Mouse (Mus musculus) fibroblast of lung, adult 2 months (primary cell): ENCODE measurements around the gene Mcts2.

Experiments
- DNase-seq: peaks from one replicate; pipeline ENCODE4 v3.0.0-alpha.2; 2011; ENCODE audit warnings: low read depth

Gene Mcts2

DNA sequence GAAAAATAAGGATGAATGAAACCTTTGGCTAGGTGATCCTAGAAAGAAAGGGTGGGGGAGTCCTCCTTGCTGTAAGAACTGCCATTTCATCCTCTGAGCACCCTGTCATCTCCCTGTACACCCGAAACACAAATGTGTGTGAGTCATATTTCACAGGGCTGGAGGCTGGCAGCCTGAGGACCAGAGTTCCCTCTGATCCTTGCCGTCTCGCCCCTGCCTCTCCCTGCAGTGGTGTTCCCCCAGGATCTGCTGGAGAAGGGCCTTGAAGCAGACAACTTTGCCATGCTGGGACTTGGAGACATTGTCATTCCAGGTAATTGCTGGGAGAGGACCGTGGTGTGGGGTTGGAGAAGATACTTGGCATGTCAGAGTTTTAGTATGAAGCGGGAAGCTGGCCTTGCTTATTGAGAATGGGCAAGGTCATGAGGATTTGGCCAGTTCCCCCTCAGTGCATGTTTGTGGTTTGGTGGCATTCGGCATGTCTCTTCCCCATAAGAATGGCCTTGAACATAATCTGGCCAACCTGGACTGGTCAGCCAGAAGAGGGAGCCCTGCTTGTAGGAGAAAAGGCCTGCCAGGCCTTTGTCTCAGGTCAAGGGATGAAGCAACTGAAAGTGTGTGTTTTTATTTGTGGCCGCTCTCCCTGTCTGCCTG is 4.9 kb downstream of the Mcts2 start:
- no peak for DNase-seq

DNA sequence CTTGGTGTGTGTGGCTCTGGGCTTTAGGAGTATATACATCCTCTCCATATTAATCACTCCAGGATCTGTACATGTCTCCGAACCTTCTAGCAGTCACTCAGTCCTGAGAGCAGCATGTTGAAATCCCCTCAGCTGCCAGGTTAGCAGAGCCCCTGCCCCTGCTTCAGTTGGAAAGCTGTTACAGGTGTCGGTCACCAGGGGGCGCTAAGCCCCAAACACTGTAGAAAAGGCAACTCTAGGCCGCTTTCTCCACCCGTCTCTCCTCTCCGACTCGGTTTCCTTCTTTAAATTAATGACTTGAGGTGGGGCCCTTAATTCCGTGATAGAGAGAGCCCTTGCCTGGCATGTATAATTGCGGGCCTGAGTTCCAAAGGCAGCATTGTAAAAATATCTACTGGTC is 6.4 kb downstream of the Mcts2 start:
- no peak for DNase-seq

DNA sequence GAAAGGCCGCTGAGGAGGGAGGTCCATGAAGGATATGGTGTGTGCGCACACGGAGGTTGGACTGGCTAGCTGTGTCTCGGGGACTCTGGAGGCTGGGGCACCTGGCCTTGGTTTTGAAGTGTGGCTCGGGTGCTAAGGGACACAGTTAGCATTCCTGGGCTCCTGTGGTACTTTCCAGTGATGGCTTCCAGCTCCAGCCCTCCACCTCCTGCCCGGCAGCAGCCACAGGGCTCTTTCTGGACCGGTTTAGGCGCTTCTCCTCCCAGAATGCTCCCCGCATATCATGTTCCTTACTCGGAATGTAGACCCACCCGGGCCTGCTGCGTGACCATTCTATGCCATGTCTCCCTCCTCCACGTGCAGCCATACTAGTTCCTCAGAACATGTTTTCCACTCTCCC is 6.9 kb downstream of the Mcts2 start:
- no peak for DNase-seq

DNA sequence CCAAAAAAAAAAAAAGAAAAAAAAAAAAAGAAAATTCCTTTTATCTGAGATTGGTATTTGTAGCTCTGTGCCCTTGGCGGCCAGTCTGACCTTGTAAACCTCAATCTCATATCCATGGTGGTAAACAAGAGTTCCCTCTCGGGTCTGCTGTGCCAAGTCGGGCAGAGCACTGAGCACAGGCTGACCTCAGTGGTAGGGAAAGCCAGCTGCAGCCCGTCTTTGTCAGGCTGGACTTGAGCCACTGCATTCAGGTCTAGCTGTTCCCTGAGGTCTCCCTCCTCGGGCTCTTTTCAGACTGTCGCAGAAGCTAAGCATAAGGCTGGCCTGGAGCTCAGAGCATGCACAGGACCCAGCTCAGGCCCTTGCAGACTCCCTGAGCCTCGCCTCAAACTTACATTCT is 7.9 kb downstream of the Mcts2 start:
- no peak for DNase-seq

DNA sequence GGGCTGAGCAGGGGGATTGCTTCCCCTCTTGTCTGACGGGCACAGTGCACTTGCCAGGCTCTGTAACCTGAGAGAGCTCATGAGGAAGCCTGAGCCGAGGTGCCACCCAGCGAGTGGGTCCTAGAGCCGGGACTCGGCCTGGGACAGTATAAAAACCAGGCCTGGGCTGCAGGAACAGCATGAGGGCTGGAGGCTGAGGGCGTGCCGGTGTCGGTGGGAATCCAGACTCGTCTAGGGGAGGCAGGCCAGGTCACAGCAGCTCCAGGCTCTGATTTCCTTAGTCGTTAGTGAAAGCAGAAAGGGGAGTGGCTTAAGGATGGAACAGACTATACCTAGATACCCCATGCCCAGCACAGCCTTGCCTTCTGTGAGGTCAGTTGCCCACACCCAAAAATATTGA is 9.2 kb downstream of the Mcts2 start:
- DNase-seq, result no peak

DNA sequence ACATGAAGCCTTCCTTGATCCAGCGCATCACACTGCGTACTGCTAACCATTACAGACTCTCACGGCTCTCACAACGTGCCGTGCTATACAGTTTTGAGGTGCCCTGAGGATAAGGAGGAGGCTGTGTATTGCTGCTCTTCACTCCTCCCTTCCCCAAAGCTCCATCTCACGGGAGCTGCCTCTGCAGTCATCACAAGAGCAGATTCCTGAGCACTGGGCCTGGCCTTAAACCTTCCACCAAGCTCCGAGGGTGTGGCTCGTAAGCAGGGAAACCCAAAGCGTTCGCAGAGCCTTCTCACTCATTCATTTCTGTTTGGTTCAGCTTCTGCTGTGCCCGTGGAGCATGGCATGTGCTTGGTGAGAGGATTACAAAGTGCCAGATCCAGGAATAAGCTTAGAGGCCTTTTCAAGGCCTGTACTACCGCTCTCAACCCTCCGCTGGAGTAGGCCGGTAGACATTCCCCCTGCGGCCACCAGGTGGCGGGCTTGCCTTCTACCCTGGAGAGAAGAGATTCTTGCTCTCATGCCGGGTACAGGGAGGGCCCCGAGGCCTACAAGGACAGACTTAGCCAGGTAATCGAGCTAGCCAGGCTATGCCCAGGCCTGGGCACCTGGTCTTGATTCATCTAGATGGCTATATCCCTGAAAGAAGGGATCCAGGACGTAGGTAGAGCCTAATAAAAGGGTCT is 9.8 kb downstream of the Mcts2 start:
- no peak for DNase-seq

DNA sequence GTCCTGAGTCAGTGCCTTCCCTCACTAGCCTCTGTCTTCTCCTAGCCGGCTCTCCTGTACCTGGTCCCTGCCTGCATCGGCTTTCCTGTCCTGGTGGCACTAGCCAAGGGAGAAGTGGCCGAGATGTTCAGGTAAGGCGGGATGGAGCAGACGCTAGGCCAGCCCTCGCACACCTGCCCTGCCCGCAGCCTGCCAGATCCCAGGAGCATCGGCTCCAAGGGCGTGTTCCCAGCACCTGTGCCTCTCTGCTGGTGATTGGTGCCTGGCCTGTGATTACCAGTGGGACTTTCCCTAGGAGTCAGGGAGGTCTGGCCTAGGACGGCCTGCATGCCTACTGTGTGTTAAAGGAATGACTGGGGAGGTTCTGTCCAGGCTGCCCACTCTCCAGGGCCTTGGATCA is 13.3 kb downstream of the Mcts2 start:
- DNase-seq, result no peak

DNA sequence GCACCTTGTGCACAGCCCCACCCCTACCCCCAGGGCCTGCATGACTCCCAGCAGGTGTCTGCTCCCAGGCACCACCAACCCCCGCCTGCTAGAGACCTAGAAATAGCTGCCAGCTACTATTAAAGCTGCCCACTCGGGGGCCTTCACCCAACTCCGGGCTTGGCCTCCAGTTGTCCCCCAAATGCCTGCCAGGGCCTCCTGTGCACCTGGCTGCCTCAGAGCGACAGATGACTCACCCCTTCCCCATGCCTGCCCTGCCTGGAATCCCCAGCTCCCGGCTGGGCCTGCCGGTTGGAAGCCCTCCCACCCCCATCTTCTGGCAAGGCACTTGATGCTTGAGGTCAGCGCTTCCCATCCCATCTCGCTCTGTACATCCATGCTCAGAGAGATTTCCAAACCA is 13.9 kb downstream of the Mcts2 start:
- no peak for DNase-seq

DNA sequence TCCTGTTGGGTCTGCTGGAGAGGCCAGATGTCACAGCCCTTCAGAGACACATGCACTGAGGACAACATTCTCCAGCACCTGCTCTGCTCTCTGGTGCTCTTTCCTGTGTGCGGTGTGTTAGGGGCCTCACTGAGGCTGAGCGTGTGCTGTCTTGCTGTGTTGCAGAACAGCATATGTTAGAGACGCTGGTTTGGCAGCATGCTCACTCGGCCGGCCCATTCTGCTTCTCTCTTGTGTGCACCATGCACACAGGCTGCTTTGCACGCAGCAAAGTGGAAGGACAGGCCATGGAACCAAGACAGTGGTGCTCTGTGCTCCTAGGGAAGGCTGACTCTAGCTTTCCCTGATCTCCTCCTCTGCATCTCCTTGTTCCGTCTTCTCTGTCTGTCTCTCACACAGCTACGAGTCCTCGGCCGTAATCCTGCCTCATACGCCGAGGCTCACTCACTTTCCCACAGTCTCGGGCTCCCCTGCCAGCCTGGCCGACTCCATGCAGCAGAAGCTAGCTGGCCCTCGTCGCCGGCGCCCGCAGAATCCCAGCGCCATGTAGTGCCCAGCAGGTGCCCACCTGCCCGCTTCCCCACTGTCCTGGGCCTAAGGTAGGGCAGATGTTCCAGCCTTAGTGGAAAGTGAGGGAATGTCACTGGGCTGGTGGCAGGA is 16.9 kb downstream of the Mcts2 start:
- no peak for DNase-seq

DNA sequence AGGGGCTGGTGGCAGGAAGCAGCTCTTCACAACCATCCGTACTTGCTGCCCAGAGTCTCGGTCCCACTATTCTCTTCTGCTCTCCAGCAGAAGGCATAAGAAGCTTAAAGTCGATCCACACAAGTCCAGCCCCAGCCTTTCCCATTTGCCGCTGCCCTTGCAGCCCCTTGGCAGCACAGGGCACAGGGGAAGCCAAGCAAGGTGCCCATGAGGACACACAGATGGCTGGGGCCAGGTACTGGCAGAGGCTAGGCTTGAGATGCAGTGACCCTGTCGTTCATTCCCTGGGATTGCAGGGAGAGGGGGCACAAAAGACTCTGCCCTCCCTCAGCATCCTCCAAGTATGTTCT is 17.4 kb downstream of the Mcts2 start:
- no peak for DNase-seq

DNA sequence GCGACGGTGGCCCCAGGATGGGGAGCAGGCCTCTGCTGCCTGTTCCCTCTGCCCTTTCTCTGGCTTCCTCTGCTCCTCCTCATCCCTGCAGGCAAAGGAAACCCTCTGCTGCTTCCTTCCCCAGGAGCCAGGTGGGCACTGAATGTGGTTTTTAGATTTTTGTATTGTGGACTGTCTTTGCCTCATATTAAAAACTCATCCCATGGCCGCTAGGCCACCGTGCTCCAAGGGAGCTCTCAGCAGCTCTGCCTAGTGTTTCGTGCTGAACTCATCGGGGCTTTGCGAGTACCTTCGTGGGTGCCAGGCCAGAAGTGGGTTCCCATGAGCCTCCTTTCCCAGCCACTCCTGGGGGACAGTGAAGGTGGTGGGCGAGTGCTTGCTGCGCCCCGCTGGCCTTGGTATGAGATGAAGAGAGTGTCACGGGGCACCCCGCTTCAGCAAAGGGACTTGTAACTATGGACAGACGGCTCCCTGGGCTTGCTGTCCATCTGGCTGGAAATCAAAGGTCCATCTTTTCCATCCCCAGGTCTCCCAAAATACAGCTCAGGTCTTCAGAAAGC is 18.1 kb downstream of the Mcts2 start:
- DNase-seq, result no peak

DNA sequence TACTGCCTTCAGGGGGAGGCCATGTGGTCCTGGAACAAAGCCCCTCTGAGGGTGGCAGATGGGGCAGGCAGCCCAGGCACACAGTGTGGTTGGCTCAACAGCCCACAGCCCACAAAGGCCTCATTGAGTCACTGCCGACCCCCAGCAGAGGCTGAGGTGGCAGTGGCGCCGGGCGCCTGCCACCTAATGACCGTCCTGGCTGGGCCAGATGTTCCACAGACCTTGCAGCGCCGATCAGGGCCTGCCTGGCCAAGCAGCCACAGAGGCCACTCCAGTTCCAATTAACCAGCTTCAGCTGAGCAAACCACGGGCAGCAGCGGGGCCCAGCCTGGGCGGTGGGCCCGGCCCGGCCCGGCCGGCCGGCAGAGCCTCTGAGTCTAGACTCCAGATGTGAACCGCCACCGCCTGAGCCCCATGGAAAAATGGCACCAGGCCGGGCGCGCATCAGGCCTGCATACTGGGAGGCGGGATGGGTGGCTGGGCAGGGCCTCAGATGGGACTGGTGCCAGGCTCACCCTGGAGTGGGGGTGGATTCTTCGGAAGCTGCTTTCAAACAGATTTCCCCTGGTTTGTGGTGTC is 19.2 kb downstream of the Mcts2 start:
- DNase-seq, result peak; percentile 94

DNA sequence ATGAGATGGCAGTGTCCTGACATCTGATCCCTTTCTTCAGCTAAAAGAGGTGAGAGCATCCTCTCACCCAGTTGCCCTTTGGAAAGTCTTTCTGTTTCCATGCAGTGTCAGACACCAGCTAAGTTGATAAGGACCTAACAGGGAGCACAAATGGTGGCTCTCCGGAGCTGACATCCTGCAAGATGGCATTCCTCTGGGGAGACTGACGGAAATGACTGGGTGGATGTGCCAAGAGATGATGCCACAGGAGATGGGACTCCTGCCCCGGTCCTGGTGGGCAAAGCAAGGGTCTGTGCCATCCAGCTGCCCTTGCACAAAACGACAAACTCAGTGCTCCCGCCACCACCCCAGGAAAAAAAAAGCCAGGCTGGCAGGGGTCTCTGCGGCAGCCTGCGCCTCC is 20.4 kb downstream of the Mcts2 start:
- no peak for DNase-seq

DNA sequence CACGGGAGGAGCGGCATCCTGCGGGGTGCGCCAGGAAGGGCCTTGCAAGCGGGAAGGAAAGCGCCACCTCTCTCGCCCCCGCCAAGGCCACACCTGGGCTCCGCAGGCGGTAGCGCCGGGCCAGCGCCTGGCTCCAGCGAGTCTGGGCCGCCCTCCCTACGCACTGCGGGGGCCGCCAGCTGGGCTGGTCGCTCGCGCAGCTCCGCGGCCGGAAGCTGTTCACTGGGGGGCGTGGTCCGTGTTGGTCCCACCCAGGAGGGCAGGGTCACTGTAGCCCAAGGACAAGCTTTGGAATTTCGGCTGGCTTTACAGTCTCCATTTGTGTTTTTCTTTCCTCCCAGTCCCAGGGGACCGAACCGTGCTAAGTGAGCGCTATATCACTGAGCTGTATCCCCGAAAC is 20.8 kb downstream of the Mcts2 start:
- DNase-seq, result peak; percentile 76

DNA sequence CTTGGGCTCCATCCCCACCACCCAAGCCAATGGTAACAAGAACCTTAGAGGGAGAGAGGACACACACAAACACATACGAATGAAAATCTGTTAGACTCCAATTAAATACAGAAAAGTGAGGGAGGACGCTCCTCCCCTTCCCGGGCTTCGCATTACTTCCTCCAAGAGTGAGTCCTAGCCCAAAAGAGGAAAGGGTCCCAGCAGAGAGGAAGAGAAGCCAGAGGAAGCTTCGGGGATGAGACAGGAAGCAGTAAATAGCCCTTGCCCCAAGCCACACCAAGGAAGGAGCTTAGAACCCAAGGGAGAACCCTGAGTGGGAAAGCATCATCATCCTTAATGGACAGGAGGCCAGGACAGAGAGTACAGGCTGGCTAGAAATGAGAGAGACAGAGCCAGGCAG is 22.2 kb downstream of the Mcts2 start:
- DNase-seq, result no peak

DNA sequence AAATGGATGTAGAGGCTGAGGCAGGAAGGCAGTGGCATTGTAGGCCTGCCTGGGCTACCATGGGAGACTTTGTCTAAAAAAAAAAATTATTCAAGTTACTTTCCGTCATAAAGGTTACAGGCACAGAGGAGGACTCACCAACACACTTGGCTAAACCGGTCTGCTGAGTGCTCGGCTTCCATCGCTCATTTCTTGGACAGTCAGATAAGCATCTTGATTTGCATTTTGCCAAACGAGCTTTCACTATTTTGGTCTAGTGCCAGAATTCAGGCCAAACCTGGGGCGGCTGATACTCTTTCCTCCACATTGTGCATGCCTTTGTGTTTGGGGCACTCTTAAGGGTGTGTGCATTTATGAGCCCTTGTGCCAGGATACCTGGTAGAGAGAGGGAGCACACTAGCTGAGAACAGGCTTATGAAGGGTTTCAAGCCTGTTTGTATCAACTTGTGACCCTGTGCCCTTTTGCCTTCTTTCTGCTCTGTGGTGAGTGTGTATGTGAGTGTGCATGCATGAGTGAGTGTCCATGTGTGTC is 29.5 kb downstream of the Mcts2 start:
- DNase-seq, result no peak

DNA sequence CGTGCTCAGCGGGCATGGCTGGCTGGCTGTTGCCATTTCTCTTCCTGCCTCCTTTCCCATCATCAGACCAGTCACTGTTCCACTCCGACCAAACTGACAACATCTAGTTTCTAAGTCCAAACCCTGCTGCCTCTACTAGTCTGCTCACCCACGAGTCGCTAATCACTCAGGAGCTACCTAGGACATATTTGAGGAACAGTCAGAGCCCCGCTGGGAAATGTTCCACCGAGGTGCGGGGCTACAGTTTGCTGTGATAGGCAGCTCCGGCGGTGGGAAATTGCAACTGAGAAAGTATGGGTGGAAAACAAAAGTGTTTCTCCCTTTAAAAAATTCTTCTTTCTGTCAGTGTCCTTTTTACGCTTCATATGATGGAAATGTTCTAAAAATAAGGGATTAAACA is 30.8 kb downstream of the Mcts2 start:
- DNase-seq, result no peak

DNA sequence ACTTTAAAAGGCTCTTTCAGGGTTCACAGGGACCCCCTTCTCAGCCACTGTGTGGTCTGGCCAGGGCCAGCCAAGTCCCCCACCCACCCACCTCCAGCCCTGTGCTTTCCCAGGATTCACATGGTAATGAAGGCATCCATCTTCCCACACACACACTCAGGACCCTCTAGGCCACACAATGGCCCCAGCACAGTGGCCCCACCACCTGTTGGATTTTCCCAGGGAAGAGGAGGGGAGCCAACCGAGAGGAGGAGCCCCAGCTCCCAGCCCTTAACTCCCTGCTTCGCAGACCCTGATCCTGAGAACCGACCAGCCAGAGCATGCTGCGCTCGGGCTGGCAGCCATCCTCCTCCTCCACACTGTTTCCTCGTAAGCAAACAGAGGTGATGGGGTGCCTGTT is 31.2 kb downstream of the Mcts2 start:
- no peak for DNase-seq

DNA sequence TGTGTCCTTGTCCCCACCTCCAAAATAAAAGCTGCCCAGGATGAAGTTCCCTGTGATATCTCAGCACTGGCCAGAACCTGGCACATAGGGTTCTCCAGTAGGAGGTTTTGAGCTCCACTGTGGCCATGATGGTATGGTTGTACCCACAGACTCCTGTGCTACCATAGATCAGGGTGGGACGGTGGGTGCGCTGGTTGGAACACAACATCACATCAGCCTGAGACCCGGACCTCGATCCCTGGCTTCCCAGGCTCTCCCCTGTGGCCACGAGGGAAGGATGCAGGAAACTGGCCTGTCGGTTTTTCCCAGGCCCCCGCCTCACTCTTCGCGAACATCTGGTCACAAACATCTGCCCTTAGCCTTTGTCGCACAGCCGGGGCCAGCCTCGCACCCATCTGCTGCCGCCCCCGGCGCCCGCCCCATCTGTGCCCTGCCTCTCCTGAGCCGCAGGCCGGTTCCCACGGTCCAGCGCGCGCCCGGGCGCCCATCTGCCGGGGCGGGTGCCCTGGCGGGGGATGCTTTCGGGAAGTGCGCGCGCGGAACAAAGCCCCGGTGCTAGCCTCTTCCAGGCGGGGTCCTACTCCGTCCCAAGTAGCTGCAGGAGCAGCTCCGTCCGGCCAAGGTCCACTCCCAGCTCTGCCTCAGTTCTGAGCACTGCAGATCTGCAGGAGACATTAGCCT is 37.0 kb downstream of the Mcts2 start:
- DNase-seq, result no peak

DNA sequence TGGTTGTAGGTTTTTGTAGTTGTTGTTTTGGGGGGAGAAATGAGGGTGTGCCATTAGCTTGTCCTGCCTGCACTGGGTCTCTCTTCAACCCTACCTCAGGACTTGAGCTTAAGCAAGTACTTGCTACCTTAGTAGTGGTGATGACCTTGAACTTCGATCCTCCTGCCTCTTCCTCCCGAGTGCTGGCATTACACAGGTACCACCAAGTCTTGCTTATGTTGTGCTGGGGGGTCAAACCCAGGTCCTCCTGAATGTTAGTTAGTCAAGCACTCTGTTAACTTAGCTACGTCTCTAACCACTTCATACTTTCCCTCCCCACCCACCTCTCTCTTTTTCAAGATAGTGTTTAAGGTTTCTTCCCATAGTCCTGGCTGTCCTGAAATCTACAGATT is 37.5 kb downstream of the Mcts2 start:
- DNase-seq, result no peak

DNA sequence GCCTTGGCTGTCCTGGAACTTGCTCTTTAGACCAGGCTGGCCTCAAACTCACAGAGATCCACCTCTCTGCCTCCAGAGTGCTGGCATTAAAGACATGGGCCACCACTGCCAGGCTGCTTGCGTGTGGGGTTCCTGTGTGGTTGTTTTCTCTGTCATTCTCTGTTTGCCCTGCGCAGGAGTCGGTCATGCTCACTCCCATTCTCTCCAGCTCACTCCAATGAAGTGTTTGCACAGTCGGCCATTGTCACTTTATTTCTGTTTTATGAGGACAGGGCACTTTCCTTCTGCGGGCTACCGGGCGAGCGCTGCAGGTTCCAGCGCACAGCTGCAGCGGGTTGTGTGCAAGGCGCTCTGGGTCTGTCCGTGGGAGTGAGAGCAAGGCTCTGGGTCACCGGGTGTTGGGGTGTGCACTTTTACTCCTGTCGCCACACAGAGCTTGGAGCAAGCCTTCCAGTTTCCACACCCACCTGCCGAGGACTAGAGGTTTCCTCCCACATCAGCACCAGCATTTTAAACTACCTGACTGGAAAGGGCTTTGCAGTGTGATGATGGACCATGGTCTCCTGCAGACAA is 38.4 kb downstream of the Mcts2 start:
- no peak for DNase-seq

DNA sequence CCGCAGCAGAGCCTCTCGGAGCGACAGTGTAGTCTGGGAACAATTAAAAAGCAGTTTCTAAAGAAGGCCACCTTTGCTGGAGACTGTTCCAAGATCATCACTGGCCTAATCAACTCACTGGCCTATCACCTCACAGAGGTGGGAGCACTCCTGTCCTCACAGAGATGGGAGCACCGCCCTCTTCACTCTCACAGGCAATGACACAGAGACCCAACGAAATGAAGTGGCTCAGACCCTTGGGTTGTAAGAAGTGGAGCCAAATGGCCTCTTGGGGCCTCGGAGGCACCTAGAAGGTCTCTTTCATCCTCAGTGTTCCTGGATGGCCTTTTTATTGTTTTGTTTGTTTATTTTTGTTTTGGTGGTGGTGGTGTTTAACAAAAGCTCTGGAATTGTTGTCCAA is 39.4 kb downstream of the Mcts2 start:
- no peak for DNase-seq
